Mouse (Mus musculus): Measurements from ENCODE around the gene 4930432M17Rik. TPM values are rescaled to one million over a fixed set of nuclear protein-coding genes. Genes with fewer than 3 reads are reported as not detected.

Gene 4930432M17Rik
- polyA plus RNA-seq, 1 experiment from 2014 or later, result not detected

GRCm38 (mm10) chr3:121715336-121715735 lies 44.8 kb downstream of the 4930432M17Rik start:
- H3K9ac ChIP-seq, result no peak overlapping the region
- ATAC-seq (ENCODE audit: low FRiP score), result no peak
- H3K4me1 ChIP-seq, result no peaks in the 10 kb centered on the region; the same call in 1 of the 2 replicates

DNA sequence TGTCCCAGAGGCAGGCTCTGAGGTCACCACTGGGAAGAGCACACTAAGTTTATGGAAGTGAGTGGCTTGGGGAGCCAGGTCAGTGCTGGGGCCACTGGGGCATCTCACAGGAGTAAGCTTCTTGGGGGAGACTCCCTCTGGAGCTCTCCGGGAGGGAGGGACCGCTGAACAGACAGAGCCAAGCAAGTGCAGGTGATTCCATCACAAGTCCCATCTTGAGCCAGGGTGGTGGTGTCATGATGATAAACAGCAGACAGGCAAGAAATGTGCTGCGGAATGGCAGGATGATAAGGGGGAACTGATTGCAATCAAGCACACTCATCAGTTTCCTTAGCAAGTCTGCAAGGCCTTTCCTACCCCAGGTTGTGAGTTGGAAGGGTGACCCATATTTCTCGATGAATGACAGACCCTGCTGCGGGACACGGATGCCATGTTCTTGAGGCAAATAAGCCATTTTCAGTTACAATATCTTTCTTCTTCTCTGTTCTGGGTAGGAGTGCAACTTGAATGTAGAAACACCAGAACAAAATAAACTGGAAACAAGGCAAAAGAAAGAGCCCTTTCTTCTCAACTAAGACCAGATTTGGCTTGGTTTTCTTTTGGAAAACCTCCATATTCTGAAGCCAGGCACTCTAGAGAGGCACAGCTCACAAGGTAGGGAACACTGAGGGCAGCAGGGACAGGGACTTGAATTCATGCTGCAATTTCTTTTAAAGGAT lies 45.3 kb downstream of the 4930432M17Rik start:
- Histone ChIP-seq H3K27ac (no peak overlapping the region), H3K36me3 (no peaks in the 10 kb centered on the region), H3K4me2 (replicated peaks) (no peak overlapping the region), H3K9me3 (replicated peaks) (no peaks in the 10 kb centered on the region), H3K9ac (no peak overlapping the region), H3K4me1 (no peaks in the 10 kb centered on the region; the same call in 1 of the 2 replicates), H3K4me3 (no peak overlapping the region), H3K27me3 (peaks cover 4% of the 10 kb centered on the region; the same call in 1 of the 2 replicates)
- ATAC-seq (ENCODE audit: low FRiP score), result no peak
- WGBS, result 89% methylated on average over 6 of the region's 6 CpGs

More at GRCm38 (mm10) chr3:121715336-121715735, 44.8 kb downstream of the 4930432M17Rik start:
- no peaks in the 10 kb centered on the region for H3K36me3 ChIP-seq
- no peak overlapping the region for H3K4me2 ChIP-seq (replicated peaks)
- peaks cover 4% of the 10 kb centered on the region; the same call in 1 of the 2 replicates for H3K27me3 ChIP-seq
- H3K4me3 ChIP-seq, result no peak overlapping the region
- no peaks in the 10 kb centered on the region for H3K9me3 ChIP-seq (replicated peaks)
- no peak overlapping the region for H3K27ac ChIP-seq

DNA sequence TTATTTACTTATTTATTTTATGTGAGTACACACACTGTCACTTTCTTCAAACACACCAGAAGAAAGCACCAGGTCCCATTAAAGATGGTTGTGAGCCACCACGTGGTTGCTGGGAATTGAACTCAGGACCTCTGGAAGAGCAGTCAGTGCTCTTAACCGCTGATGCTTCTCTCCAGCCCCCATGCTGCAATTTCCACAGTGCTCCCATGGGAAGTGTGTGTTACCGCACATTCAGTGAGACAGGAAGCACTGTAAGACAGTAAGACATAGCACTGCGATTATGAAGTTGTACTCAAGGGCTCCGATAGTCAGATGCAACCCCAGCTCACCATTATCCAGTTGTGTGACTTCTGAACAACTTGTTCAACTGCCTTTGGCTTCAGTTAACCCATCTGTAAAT lies 45.9 kb downstream of the 4930432M17Rik start:
- no peak overlapping the region for H3K27ac ChIP-seq

GRCm38 (mm10) chr3:121718679-121719078 lies 48.1 kb downstream of the 4930432M17Rik start:
- no peak overlapping the region for H3K9ac ChIP-seq
- no peak overlapping the region for H3K4me3 ChIP-seq
- H3K27me3 ChIP-seq, result peaks cover 20% of the 10 kb centered on the region
- H3K4me1 ChIP-seq, result peaks cover 20% of the 10 kb centered on the region
- WGBS, result 65% methylated on average over 8 of the region's 8 CpGs
- no peaks in the 10 kb centered on the region for H3K36me3 ChIP-seq
- H3K9me3 ChIP-seq (replicated peaks), result no peaks in the 10 kb centered on the region
- H3K27ac ChIP-seq, result no peak overlapping the region
- ATAC-seq (ENCODE audit: low FRiP score), result no peak
- H3K4me2 ChIP-seq (replicated peaks), result no peak overlapping the region

More for the DNA sequence above, 45.9 kb downstream of the 4930432M17Rik start:
- Histone ChIP-seq H3K36me3 (no peaks in the 10 kb centered on the region), H3K27me3 (peaks cover 6% of the 10 kb centered on the region; the same call in 1 of the 2 replicates), H3K4me2 (replicated peaks) (no peak overlapping the region), H3K4me3 (no peak overlapping the region), H3K9ac (no peak overlapping the region), H3K4me1 (peaks cover 4% of the 10 kb centered on the region), H3K9me3 (replicated peaks) (no peaks in the 10 kb centered on the region)
- ATAC-seq (ENCODE audit: low FRiP score), result no peak
- 83% methylated on average over 5 of the region's 5 CpGs for WGBS

- ATAC-seq (ENCODE audit: low FRiP score), result no peak
- WGBS, result 64% methylated on average over 3 of the region's 3 CpGs
- Histone ChIP-seq H3K4me3 (no peak overlapping the region), H3K4me2 (replicated peaks) (no peak overlapping the region), H3K9me3 (replicated peaks) (no peaks in the 10 kb centered on the region), H3K36me3 (no peaks in the 10 kb centered on the region), H3K27me3 (peaks cover 29% of the 10 kb centered on the region), H3K4me1 (peaks cover 26% of the 10 kb centered on the region), H3K9ac (no peak overlapping the region), H3K27ac (no peak overlapping the region)
These were observed 49.1 kb downstream of the 4930432M17Rik start for GRCm38 (mm10) chr3:121719701-121720100.

GRCm38 (mm10) chr3:121720801-121721690 lies 50.5 kb downstream of the 4930432M17Rik start:
- Histone ChIP-seq H3K4me3 (no peak overlapping the region), H3K36me3 (no peaks in the 10 kb centered on the region), H3K4me2 (replicated peaks) (no peak overlapping the region; the same call in 1 of the 2 replicates), H3K9ac (no peak overlapping the region), H3K9me3 (replicated peaks) (no peaks in the 10 kb centered on the region), H3K4me1 (peaks cover 26% of the 10 kb centered on the region), H3K27me3 (peaks cover 31% of the 10 kb centered on the region), H3K27ac (no peak overlapping the region)
- no peak; the same call in 1 of the 2 replicates for ATAC-seq (ENCODE audit: low FRiP score)
- WGBS, result 49% methylated on average over 14 of the region's 14 CpGs

DNA sequence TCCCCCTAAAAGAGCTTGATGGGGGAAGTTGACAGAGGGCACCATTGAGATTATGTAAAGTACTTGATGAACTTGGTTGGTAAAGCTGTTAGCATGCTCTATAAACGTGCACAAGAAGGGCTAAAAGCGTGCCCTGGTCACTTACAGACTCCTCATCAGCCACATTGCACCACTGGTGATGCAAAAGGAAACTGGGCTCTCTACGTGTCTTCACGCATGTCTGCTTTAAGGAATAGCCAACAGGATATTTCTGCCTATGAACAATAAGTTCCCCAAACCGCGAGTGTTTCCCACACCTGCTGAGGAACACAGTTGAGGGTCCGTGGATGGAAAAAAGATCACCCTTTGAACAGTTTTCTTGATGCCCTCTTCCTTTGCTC lies 51.1 kb downstream of the 4930432M17Rik start:
- H3K4me1 ChIP-seq, result peaks cover 26% of the 10 kb centered on the region
- no peak overlapping the region for H3K4me3 ChIP-seq
- no peak; the same call in 1 of the 2 replicates for ATAC-seq (ENCODE audit: low FRiP score)
- no peaks in the 10 kb centered on the region for H3K36me3 ChIP-seq
- no peak overlapping the region for H3K9ac ChIP-seq
- H3K27ac ChIP-seq, result no peak overlapping the region
- H3K9me3 ChIP-seq (replicated peaks), result no peaks in the 10 kb centered on the region
- 56% methylated on average over 7 of the region's 7 CpGs for WGBS
- no peak overlapping the region for H3K4me2 ChIP-seq (replicated peaks)
- H3K27me3 ChIP-seq, result peaks cover 31% of the 10 kb centered on the region

DNA sequence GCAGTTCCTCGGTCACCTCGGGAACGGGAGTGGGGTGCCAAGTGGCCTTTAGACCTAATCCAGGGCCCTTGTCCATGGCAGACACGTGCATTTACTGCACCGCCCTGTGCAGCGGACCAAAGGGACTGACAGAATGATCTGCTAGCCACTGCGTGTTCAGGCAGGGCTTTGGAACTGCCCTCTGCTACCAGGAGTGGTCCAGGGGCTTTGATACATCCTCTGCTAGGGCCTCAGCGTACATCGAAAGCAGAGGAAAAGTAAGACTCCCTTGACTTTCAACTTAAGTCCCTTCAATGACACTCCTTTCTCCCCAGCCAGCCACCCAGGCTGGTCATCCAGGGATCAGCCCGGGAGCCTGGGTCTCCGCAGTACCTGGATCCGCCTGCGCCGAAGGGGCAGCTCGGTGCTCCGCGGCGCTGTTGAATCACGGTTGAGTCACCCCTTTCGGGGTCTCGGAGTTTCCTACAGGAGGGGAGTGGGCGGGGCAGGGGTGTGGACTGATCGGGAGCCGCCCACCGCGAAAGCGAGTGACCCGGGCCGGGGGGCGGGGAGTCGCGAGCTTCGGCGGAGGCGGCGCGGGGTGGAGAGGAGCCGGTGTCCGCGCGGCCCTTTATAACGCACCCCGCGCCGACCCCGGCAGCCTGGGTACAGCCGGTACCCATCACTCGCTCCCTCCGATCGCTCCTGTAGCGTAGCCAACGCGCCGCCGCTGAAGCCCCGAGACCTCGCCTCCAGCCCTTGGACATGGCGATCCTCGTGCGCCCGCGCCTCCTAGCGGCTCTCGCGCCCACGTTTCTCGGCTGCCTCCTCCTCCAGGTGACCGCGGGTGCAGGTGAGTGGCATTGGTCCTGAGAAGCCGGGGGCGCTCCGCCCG lies 52.6 kb downstream of the 4930432M17Rik start, which contains the start of gene F3:
TSS of gene F3 (plus strand) at position 567 of the 874 bp plus-strand sequence.
- Histone ChIP-seq H3K9ac (peak within 1 kb of the TSS; percentile 67), H3K36me3 (no peaks in the 10 kb centered on the region), H3K9me3 (replicated peaks) (no peaks in the 10 kb centered on the region), H3K4me1 (peaks cover 26% of the 10 kb centered on the region), H3K4me2 (replicated peaks) (peak within 1 kb of the TSS; percentile 67), H3K27me3 (peaks cover 31% of the 10 kb centered on the region), H3K27ac (0 out of 2 replicates have a peak within 1 kb of the TSS, but pooled peaks have one; percentile 40), H3K4me3 (peak within 1 kb of the TSS; percentile 64)
- peak; percentile 91 for ATAC-seq (ENCODE audit: low FRiP score)
- WGBS, result under 1% methylated on average over 73 of the region's 73 CpGs

GRCm38 (mm10) chr3:121723968-121724524 lies 53.5 kb downstream of the 4930432M17Rik start:
- Histone ChIP-seq H3K27me3 (peaks cover 28% of the 10 kb centered on the region), H3K4me2 (replicated peaks) (peak overlapping the region; percentile 67), H3K9ac (peak overlapping the region; percentile 67), H3K4me1 (peaks cover 26% of the 10 kb centered on the region), H3K9me3 (replicated peaks) (no peaks in the 10 kb centered on the region), H3K27ac (no peak overlapping the region), H3K4me3 (peak overlapping the region; percentile 64), H3K36me3 (no peaks in the 10 kb centered on the region)
- ATAC-seq (ENCODE audit: low FRiP score), result no peak
- 6% methylated on average over 20 of the region's 20 CpGs for WGBS

DNA sequence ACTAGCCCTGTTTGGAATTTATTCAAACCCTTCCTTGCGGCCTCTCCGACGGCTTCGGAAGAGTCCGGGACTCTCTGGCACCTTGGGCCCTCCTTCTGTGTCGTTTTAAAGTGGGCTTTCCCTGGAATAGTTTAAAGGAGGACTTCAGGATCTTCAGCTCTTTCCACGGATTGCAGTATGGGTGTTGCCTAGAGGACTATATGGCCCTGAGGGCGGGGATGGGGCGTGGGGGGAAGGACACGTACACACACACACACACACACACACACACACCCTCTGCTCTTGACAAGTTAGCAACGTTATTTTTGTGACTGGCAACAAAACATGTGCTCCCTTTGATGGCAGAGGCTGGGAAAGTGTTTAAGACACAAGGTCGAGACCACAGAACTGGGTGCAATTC lies 54.0 kb downstream of the 4930432M17Rik start:
- peaks cover 27% of the 10 kb centered on the region for H3K27me3 ChIP-seq
- WGBS, result 38% methylated on average over 12 of the region's 12 CpGs
- no peak overlapping the region for H3K27ac ChIP-seq
- no peaks in the 10 kb centered on the region for H3K9me3 ChIP-seq (replicated peaks)
- ATAC-seq (ENCODE audit: low FRiP score), result no peak
- peaks cover 26% of the 10 kb centered on the region for H3K4me1 ChIP-seq
- H3K9ac ChIP-seq, result no peak overlapping the region
- peak overlapping the region; percentile 67 for H3K4me2 ChIP-seq (replicated peaks)
- no peaks in the 10 kb centered on the region for H3K36me3 ChIP-seq
- peak overlapping the region; percentile 64; the same call in 1 of the 2 replicates for H3K4me3 ChIP-seq

GRCm38 (mm10) chr3:121725651-121726050 lies 55.1 kb downstream of the 4930432M17Rik start:
- Histone ChIP-seq H3K4me2 (replicated peaks) (no peak overlapping the region), H3K9ac (no peak overlapping the region), H3K27me3 (peaks cover 27% of the 10 kb centered on the region), H3K27ac (no peak overlapping the region), H3K36me3 (no peaks in the 10 kb centered on the region), H3K4me1 (peaks cover 26% of the 10 kb centered on the region), H3K4me3 (no peak overlapping the region), H3K9me3 (replicated peaks) (no peaks in the 10 kb centered on the region)
- WGBS, result 88% methylated on average over 10 of the region's 10 CpGs
- ATAC-seq (ENCODE audit: low FRiP score), result no peak

All from hindbrain, embryonic 12.5 days (tissue).